Mouse (Mus musculus): ENCODE measurements at regions not wholly inside any gene's neighbourhood (a gene's known extent, or its start where the extent isn't known, plus 50 kb on each side); places are given as distances from the start of the nearest gene placed in this dataset.

- no peak for DNase-seq (ENCODE audit: low spot score in 2 of 2)
Measured at GRCm38 (mm10) chr14:105632335-105632734, 264.3 kb downstream of the Spry2 start.

- DNase-seq (ENCODE audit: low spot score in 2 of 2) = no peak
Measured at GRCm38 (mm10) chr14:105631681-105632031, 265.0 kb downstream of the Spry2 start.

GRCm38 (mm10) chr14:105630867-105631680 is 265.5 kb downstream of the Spry2 start:
- DNase-seq (ENCODE audit: low spot score in 2 of 2) = no peak

- no peak for DNase-seq (ENCODE audit: low spot score in 2 of 2)
Measured at GRCm38 (mm10) chr14:105630444-105630843, 266.2 kb downstream of the Spry2 start.

- no peak for DNase-seq (ENCODE audit: low spot score in 2 of 2)
Measured at GRCm38 (mm10) chr14:105628673-105629072, 267.9 kb downstream of the Spry2 start.

- DNase-seq (ENCODE audit: low spot score in 2 of 2) = no peak
Measured at GRCm38 (mm10) chr14:105624387-105624786, 272.2 kb downstream of the Spry2 start.

- no peak for DNase-seq (ENCODE audit: low spot score in 2 of 2)
Measured at GRCm38 (mm10) chr14:105622166-105622565, 274.5 kb downstream of the Spry2 start.

GRCm38 (mm10) chr14:105621124-105621523 is 275.5 kb downstream of the Spry2 start:
- DNase-seq (ENCODE audit: low spot score in 2 of 2) = no peak

- no peak for DNase-seq (ENCODE audit: low spot score in 2 of 2)
Measured at GRCm38 (mm10) chr14:105619449-105619848, 277.2 kb downstream of the Spry2 start.

GRCm38 (mm10) chr14:105615766-105616165 is 280.9 kb downstream of the Spry2 start:
- peak in 1 of 2 experiments; percentile 9 for DNase-seq (ENCODE audit: low spot score in 2 of 2)

- no peak for DNase-seq (ENCODE audit: low spot score in 2 of 2)
Measured at GRCm38 (mm10) chr14:105612794-105613193, 283.8 kb downstream of the Spry2 start.

- no peak for DNase-seq (ENCODE audit: low spot score in 2 of 2)
Measured at GRCm38 (mm10) chr14:105608804-105609203, 287.8 kb downstream of the Spry2 start.

- DNase-seq (ENCODE audit: low spot score in 2 of 2) = no peak
Measured at GRCm38 (mm10) chr14:105606551-105606950, 290.1 kb downstream of the Spry2 start.

GRCm38 (mm10) chr14:105604451-105604850 is 292.2 kb downstream of the Spry2 start:
- DNase-seq (ENCODE audit: low spot score in 2 of 2) = no peak

- no peak for DNase-seq (ENCODE audit: low spot score in 2 of 2)
Measured at GRCm38 (mm10) chr14:105603047-105603461, 293.6 kb downstream of the Spry2 start.

GRCm38 (mm10) chr14:105599550-105600453 is 296.8 kb downstream of the Spry2 start:
- no peak for DNase-seq (ENCODE audit: low spot score in 2 of 2)

- no peak for DNase-seq (ENCODE audit: low spot score in 2 of 2)
Measured at GRCm38 (mm10) chr14:105589751-105590150, 306.9 kb downstream of the Spry2 start.

GRCm38 (mm10) chr14:105589261-105589660 is 307.4 kb downstream of the Spry2 start:
- DNase-seq (ENCODE audit: low spot score in 2 of 2) = no peak

- no peak for DNase-seq (ENCODE audit: low spot score in 2 of 2)
Measured at GRCm38 (mm10) chr14:105588391-105589163, 308.0 kb downstream of the Spry2 start.

GRCm38 (mm10) chr14:105588029-105588390 is 308.6 kb downstream of the Spry2 start:
- DNase-seq (ENCODE audit: low spot score in 2 of 2) = no peak

- no peak for DNase-seq (ENCODE audit: low spot score in 2 of 2)
Measured at GRCm38 (mm10) chr14:105584632-105585031, 312.0 kb downstream of the Spry2 start.
